Mouse (Mus musculus) olfactory bulb, adult 2 months (tissue): ENCODE data around the gene Ugt1a1.

Experiments used
- CTCF ChIP-seq: fragments of 200-500 bp; IDR thresholded peaks from 2 replicates; pipeline ENCODE4 v1.5.1; 2012; ENCODE audit warnings: low read depth, mild to moderate bottlenecking, low read length, moderate library complexity; ENCODE audit not compliant: insufficient read depth
- POLR2A ChIP-seq: fragments of 200-500 bp; IDR thresholded peaks from 2 replicates; pipeline ENCODE4 v1.6.1; 2012; ENCODE audit warnings: mild to moderate bottlenecking, low read depth, low read length, moderate library complexity; ENCODE audit not compliant: insufficient read depth

DNA sequence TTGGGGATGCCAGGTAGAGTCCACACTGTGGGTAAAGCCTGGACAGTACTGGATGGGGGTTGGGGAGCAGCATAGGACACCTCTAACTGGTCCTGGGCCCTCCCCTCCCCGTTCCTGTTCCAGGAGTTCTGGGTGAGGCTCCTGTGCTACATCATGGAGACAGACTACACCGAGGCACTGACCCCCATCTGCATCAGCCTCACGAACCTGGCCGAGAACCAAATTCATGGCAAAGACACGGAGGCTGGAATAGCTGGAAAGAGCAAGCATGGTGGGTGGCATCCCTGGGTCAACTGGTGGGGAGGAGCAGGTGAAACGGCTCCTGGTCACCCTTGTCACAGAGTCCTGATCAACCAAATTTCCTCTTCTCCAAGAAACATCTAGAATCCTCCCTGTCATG is 27.0 kb downstream of the Ugt1a1 start:
- TF ChIP-seq POLR2A, result no peak
- no peak for TF ChIP-seq CTCF
